Mouse (Mus musculus) megakaryocyte, embryonic 14.5 days (primary cell): ENCODE results near the gene Mtx2.

Experiments used
- FLI1 ChIP-seq: IDR thresholded peaks from 2 replicates; pipeline ENCODE4 v1.6.1; 2012; ENCODE audit warnings: low read length, inconsistent platforms, mixed read lengths
- GATA1 ChIP-seq: IDR thresholded peaks from 3 replicates; pipeline ENCODE4 v1.6.1; 2012; ENCODE audit warnings: mixed read lengths, low read length, inconsistent platforms, borderline replicate concordance

- TF ChIP-seq GATA1, result no peak
- TF ChIP-seq FLI1, result no peak
These were observed 39.8 kb downstream of the Mtx2 start for GRCm38 (mm10) chr2:74865414-74865813.
